Mouse (Mus musculus): ENCODE data around the gene Tspan18.

The Tspan18 gene

DNA sequence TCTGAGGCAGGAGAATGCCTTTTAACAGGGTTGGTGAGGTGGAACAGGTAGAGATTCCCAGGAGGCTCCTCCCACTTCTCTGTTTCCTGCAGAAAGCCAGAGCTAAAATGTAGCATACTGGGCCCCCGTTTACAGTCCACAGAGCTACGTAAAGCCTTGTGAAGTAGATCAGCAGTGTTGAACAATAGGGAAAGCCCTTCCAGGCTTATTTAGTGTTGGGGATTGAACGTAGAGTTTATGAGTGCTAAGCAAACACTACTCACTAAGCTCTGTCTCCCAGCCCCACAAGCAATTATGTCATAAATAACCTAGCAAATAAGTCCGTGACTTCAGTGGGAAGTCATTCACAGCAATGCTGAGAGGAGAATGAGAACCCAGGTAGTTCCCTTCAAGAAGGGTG, 76.7 kb downstream of the Tspan18 start:
- no peak for DNase-seq

DNA sequence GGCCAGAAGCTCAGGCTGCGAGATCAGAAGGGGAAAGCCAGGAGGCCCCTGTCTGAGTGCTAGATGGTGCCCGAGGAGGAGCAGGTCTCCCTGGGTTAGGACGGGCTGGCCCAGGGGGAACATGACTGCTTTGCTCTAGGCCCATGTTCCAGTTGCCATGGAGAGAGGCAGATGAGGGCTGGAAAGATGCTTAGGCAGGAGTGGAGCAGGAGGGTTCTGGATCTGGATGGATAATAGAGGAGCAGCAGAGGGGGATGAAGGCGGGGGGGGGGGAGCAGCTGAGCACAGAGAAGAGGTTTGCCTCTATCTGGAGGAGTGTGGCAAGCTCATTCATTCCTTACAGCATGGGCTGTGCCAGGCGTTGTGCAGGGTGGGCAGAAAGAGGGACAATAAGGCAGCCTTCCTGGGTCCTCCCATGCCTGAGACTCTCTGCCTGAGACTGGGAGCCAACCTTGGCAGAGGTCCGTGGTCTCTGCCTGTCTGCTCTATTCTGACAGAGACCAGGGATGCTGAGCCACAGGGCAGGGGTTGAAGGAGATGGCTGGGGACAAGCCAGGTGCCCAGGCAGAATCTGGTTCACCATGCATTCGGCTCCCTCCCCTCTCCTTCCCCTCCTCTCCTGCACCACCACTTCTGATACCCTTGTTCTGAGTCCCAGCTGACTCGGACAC, 77.4 kb downstream of the Tspan18 start:
- DNase-seq = peak in 1 of 2 experiments; percentile 39

DNA sequence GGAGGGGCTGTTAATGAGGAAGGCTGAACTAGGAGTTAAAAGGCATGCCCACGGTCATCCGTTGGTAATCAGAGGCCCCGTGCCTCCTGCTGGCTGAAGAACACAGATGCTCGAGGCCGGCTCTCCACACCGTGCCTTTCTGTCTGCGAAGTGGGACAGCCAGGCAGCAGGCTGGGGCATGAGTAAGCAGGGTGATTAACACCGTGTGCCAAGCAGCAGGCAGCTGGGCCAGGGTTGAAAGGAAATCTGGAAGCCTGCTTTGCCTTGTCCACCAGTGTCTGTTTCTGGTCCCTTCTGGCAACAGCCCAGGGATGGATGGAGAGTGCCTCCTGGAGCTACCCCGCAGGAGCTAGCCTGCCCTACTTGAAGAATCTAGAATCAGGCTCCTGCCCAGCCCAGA, 81.9 kb downstream of the Tspan18 start:
- peak; percentile 63 to 71 for DNase-seq

DNA sequence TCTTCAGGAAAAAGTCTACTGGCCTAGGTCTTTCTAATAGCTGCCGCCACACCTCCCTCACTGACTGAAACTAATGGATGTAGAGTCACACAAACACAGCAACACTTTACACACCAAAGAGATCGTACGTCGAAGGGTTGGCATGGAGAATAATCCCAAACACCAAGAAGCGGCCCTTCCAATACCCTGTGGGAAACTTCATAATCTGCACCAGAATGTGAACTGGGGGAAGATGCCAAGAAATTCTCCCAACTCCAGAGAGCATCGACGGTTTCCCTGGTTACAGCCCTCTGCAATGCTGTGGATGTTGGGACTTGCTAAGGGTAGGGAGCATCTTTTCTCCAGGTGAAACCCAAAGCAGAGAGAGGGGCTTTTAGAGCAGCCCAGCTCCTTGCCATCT, 83.7 kb downstream of the Tspan18 start:
- DNase-seq = no peak

DNA sequence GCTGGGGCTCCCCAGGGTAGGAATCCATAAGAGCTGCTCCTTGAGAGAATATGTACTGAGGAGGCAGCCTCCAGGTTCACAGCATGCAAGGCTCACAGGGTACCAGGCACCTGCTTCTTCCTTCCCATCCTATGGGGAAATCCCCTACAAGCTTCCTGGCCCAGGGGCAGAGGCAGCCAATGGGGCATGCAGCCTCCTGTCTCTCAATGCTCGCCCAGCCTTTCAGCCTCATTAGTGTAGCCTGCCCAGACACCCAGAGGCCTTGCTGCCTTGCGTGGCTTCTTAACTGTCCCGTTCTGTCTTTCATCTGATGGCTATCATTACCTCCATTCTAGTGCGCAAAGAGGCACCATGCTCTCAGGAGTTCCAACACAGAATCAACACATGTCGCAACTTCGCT, 85.2 kb downstream of the Tspan18 start:
- DNase-seq = no peak

DNA sequence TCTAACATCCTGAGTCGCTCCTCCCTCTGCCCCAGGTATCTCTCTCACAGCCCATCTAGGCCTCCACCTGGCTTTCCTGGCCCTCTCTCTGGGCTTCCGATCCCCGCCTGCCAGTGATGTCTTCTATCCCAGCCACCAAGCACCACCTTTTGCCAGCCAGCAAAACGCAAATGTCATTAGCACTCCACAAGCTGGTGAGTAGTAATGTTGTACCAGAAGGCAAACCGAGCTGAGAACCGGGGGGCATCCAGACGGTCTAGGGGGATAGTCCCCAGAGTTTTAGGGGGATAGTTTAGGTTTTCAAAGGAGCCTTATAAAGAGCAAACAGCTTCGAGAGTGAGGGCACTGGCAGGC, 90.2 kb downstream of the Tspan18 start:
- peak; percentile 66 to 71 for DNase-seq

DNA sequence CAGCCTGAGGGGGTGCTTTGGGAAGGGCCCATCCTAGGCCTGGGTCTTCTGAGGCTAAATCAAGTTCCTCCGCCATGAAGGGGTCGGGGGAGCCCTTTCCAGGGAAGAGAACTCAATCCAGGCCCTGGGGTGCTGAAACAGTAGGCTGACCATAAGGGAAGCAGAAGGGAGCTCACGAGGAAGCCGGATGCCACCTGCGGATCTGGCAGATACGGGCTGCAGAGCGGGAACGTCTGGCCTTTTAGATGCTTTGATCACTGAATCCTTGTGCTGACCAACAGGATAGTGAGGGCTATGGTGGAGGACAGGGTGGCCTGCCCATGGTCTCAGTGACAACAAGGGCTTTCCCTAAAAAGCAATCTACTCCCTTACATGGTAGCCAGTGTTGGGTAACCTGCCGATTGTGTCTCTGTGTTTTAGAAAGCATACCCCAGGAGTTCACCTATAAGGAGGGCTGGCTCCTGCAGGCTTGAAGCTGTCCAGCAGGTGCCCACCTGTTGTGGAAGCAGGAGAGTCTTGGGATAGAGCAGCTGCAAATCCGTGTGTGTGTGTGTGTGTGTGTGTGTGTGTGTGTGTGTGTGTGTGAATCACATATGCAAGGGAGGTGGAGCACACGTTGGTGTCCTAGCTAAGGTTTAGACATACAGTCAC, 90.7 kb downstream of the Tspan18 start:
- peak; percentile 81 for DNase-seq

DNA sequence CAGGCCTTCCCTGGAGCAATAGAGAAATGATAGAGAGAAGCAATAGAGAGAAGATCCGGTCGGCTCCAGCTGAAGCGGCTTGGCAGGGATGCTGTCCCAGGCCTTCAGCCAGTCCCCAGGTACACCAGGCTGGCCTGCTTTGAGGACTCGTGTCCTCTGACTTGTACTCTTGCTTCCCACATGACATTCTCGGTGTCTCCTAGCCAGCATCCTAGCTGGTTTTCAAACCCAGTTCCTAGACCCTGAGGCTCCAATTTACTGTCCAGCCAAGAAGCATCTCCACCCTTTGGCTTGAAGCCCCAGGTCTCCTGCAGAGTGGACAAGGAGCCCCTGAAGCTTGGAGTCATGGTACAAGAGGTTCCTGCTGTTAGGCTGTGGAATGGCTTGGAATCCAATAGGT, 92.1 kb downstream of the Tspan18 start:
- DNase-seq = peak; percentile 69 to 71

DNA sequence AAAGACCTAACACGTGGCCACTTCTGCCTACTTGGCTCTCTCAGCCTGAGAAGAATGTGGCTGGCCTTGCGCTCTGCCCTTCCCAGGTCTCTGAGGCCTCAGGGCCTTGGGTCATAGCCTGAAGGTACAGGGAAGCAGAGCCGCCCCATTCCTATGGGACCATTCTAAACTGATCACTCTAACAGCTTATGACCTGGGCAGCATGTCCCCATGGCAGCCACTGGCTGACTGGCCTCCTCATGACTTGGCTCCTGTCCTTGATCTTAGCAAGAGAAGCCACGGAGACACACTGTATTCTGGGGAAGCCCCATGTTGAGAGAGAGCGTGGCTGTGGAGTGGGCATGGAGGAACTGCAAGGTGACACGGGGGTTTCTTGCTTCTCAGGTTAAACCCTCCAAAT, 95.4 kb downstream of the Tspan18 start:
- DNase-seq = no peak

DNA sequence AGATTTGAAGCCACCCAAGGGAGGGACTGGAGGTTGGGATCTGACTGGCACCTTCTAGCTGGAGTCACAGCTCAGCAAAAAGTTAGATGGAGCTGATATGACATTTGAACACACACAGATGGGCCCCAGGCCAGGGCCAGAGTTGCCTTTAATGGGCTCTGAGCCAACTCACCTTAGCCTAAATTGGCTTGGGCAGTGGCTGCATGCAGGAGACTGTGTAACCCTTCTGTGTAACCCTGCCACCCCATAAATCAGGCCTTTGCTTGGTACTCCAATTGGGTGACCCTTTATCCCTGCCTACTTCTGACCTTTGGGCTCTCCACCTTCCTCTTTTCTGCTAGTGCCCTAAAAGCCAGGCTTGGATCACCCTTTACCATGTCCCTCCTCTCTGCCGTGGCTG, 97.2 kb downstream of the Tspan18 start:
- no peak for DNase-seq

DNA sequence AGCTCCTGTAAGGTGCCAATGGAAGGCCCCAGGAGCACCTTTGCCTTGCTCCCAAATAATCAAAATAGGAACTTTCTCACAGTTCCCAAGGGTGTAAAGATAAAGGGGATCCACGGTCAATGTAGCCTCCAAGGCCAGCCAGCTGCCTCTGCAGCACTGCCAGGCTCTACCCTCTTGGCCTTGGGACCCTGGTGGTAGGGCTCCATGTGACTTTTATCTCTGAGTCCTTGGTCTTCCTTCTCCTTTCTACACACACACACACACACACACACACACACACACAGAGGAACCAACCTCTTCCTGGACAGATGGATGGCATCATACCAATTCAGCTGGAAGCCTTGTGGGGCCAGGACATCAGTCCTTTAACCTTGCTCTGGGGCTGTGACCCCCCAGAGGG, 102.2 kb downstream of the Tspan18 start:
- no peak for DNase-seq

DNA sequence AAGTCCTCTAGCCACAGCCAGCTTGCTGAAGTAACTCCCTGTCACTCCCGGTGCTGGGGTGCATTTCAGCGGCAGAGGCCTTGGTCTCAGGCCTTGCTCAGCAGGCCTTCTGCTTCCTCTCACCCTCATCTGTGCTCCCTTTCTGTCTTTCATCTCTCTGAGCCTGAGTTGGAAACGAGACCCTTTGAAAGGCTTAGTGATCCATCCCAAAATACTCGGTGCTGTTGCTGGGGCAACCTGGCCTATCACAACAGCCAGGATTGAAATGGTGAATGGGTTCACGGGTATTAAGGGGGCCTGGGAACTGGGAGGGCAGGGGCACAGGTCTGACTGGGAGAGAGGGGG, 105.9 kb downstream of the Tspan18 start:
- no peak for DNase-seq

DNA sequence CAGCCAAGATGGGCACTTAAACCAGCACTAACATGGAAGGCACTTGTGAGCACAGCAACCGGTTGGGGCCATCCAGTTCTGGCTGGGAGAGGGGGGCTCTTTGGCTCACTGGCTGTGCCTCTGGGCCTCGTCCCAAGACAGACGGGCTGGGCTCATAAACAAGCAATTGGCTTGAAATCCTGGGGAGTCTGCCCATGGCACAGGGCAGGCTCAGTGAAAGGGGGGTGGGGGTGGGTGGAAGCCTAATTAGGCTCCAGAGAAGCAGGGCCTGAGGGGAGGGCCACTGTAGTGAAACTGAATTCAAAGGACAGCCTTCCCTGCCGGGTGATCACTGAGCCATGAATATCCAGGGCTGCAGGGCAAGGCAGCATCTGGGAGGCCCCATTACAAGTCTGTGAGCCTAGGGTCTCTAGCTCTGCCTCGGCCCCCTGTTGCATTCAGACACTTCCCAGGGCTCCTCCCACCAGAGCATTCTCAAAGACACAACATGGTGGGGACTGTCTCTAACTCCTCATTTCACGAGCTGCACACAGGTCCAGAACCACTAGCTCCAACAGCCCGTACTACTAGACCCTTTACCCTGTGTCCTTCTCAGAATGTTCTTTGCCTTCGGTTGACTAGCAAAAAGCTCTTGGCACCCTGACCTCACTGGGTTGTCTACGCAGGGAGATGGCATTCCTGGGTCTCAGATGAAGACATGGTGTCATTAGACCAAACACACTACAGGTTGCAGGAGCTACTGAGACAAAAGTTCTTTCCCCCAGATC, 106.4 kb downstream of the Tspan18 start:
- DNase-seq = peak; percentile 42 to 47

DNA sequence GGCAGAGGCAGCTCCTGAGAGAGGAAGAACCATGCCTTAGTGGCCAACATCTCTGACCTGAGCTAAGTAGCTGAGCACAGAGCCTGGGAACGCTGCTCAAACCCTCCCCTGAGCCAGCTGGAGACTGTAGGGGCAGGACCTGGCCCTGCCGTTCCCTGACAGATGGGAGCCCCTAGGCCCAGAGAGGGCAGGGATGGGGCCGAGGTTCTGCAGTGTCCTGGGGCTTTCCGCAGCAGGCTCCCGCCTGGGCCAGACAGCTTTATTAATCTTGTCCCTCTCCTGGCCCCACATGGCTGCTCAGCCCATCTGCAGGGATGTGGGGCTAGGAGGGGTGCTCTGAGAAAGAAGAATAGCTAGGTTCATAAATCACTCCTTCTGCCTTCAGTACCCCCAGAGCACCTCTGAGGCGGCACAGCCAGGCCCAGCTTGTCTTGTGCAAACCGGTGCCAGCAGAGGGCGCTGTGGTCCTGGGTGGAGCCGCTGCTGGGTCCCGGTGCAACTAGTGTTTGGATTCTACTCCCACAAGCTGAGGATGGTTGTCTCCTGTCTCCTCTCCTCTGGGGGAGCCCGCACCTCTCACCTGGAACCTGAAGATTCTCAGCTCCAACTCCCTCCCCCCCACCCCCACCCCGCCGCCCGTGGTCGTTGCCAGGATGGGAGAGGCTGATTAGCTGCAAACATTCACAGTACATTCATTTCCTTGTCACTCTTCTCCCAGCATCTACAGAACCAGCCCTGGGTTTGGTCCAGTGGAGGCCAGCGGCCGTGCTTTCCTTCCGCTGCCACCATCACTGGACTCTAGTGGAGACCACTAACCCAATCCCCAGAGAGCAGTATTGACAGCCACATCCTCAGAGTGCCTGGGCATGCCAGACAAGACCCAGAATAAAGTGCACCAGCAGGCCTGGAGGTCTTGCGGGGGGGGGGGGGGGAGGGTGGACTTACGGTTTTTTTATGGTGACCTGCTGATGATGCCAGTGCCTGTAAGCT, 107.4 kb downstream of the Tspan18 start:
- DNase-seq = peak; percentile 96 to 97

DNA sequence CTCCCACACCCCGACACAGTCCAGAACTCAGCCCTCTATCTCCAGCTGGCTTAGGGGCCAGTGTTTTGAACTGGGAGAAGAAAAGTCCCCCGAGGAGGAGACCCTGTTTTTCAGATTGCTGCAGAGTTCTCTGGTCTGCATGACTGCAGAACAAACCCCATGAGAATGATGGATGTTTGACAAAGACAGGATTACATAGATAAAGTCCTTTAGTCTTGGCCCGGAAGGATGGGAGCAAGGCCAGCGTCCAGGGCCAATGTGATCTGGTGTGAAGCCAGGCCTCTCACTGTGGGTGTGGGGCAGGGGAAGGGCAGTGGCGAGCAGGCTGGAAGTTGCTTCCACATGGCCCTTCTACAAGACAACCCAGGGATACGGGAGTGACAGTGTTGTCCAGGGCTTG, 110.8 kb downstream of the Tspan18 start:
- DNase-seq = peak; percentile 80 to 85

DNA sequence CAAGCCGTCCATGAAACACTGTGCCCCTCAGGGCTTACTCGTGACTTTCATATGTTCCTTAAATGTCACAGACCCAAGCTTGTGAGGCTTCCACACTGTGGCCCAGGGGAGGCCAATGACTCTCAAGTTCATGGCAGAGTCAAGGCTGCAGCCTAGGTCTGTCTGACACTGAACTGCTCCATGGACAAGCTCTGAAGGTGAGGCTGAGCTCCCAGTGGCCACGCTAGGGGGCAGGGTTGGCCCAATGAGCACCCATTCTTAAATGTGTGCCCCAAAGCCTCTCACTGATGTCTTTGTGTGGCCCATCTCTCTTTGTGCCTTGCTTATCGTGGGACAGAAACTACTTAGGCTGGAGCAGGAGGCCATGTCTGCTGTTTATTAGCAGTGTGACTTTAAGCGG, 113.9 kb downstream of the Tspan18 start:
- peak; percentile 44 to 52 for DNase-seq

DNA sequence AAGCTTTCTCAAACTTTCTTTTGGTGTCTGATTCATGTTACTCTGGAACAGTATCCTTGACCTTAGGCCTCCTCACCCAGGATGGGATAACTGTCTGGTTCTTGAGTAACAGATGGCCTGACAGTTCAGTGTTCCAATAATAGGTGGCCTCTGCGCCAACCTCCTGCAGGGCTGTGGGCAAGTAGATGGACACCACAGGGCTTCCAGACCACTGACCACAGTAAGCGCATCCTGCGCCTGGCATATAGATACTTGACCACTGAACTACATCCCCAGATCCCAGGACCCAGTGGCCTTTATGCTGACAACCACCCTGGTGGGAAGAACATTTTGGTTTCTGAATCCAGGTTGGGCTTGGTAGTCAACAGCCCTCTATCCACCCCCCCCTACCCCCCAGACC, 114.7 kb downstream of the Tspan18 start:
- peak; percentile 68 for DNase-seq

DNA sequence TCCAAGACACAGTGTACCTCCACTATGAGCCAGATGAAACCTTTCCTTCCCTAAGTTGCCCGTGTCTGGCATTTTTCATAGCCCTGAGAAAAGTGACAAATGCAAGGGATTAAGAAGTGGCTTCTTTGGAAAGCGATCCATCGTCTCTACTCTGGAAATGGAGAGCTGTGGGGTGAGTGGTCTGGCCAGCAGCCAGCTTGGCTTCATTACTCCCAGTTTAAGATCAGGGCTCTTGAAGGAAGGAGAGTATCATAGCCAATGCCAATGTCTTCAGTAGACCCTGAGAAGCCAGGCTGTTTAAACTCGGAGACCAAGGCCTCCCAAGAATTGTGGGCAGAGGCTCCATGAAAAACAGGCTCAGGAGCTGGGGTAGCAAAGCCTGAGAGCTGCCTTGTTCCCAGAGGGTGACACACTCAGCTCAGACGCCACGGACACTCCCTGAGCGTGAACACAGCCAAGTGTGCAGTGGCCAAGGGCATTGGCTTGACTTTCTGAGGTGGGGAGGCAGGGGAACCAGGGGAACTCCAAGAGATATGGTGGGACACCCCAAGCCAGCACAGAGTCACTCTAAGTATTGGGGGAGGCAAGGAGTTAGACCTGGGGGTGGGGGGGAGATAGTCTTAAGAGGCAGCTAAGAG, 115.8 kb downstream of the Tspan18 start:
- DNase-seq = peak; percentile 29 to 39

DNA sequence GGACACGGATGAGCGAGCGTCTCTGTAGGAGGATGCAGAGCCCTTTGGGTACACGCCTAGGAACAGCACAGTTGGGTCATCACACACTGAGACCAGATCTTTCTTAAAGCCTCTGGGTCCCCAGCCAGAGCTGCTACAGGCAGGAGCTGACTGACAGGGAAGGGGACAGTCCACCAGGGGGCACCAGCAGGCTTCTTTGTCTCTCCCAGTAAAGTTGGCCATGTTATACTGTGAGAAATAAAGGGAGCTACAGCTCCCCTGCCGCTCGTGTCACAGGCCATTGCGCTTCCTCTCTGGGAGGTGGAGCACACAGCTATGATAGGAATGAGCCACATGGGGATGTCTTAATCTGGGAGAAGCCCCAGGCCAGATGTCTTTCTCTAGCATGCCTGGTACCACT, 117.3 kb downstream of the Tspan18 start:
- peak; percentile 97 to 98 for DNase-seq

DNA sequence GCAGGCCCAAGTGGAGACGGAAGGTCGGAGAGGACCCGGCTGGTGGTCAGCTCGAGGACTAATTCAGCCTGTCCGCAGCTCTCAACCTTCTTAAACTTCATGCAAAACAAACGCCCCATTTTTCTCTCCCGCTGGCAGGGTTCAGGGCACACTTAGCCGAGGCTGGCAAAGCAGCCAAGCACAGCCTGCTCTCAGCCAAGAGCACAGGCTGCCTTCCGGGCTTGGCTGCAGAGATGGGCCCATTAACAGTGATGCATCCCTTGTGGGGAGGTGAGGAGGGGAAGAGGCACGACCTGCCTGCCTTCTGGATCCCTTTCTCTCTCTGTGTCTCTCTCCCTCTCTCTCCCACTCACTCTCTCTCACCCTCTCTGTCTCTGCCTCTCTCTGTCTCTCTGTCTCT, 118.5 kb downstream of the Tspan18 start:
- peak; percentile 86 to 88 for DNase-seq

DNA sequence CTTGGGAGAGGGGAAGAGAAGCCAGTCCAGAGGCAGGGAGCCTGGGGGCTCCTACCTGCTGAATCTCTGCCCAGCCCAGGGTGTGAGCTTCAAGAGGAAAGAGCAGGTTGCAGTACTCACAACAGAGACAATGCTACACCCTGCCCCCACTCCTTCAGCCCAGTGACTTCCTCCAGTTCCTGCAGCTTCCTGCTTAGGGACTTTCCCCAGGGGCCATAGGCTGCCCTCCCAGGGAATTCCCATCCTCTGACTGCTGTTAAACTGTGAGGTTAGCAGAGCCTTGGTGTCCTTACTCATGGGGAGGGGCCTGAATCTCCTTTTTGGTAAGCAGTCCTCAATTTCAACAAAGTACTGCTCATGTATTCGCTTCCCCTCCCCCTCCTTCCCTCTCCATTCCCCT, 120.1 kb downstream of the Tspan18 start:
- no peak for DNase-seq

DNA sequence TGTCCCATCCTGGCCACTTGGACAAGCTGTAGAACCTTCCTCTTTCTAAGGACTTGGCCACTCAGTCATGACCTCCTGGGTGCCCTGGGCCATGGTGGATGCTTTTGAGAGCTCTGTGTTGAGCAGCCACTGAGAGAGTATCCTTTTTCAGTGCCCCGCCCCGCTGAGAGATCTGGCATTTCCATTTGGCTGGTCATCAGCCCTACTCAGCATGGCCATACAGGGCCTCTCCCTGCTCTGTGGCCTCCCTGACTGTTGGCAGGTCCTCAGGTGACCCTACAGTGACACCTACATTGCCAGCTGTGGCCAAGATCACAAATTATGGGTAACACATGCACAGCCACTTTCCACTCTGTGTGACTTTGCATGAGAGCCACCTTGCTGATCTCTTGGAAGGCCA, 121.4 kb downstream of the Tspan18 start:
- DNase-seq = no peak

DNA sequence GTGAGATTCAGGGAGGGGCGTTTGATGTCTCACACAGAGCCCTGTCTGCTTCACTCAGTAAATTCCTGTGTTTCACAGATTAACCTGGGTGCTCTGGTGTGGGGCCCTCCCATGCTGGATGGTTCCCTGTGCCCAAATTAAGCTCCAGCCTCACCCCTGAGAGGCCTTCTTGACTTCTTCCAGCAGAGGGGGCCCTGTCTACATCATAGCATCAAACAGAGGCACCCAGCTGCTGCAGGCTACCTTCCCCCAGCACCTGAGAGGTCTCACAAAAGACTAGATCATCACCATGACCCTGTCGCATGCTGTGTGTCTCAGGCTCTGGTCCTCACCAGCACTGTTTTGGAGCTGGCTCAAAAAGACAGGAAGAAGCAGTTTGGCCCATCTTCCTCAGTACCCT, 121.9 kb downstream of the Tspan18 start:
- no peak for DNase-seq
